Mouse (Mus musculus) cerebellum, postnatal 4 days (tissue): ENCODE results near the gene Enah.

Experiments
- DNase-seq, 2 experiments: peaks; one replicate each; pipeline ENCODE4 v3.0.0; 2022; ENCODE audit warnings: low spot score in 2 of 2, mixed read lengths in 1 of 2

The Enah gene

GRCm38 (mm10) chr1:181963827-181964226 lies 56.0 kb downstream of the Enah start:
- DNase-seq: no peak

GRCm38 (mm10) chr1:181963351-181963750 lies 56.4 kb downstream of the Enah start:
- DNase-seq: no peak

GRCm38 (mm10) chr1:181960383-181960782 lies 59.4 kb downstream of the Enah start:
- DNase-seq: no peak

- no peak for DNase-seq
Measured at GRCm38 (mm10) chr1:181958392-181958791, 61.4 kb downstream of the Enah start.

GRCm38 (mm10) chr1:181957736-181958135 lies 62.1 kb downstream of the Enah start:
- DNase-seq: no peak

- DNase-seq: no peak
Measured at GRCm38 (mm10) chr1:181953547-181953946, 66.2 kb downstream of the Enah start.

GRCm38 (mm10) chr1:181951266-181951665 lies 68.5 kb downstream of the Enah start:
- DNase-seq: no peak

GRCm38 (mm10) chr1:181950721-181951120 lies 69.1 kb downstream of the Enah start:
- DNase-seq: no peak

- DNase-seq: no peak
Measured at GRCm38 (mm10) chr1:181948191-181948590, 71.6 kb downstream of the Enah start.

- no peak for DNase-seq
Measured at GRCm38 (mm10) chr1:181937064-181937463, 82.7 kb downstream of the Enah start.

- no peak for DNase-seq
Measured at GRCm38 (mm10) chr1:181928388-181928787, 91.4 kb downstream of the Enah start.

GRCm38 (mm10) chr1:181923384-181923783 lies 96.4 kb downstream of the Enah start:
- DNase-seq: no peak

- peak in 1 of 2 experiments; percentile 3 for DNase-seq
Measured at GRCm38 (mm10) chr1:181921580-181922494, 98.0 kb downstream of the Enah start.

- no peak for DNase-seq
Measured at GRCm38 (mm10) chr1:181911841-181912240, 107.9 kb downstream of the Enah start.

- no peak for DNase-seq
Measured at GRCm38 (mm10) chr1:181901706-181902373, 118.0 kb downstream of the Enah start.

GRCm38 (mm10) chr1:181900846-181901245 lies 118.9 kb downstream of the Enah start:
- no peak for DNase-seq

GRCm38 (mm10) chr1:181898961-181899360 lies 120.8 kb downstream of the Enah start:
- DNase-seq: no peak

- no peak for DNase-seq
Measured at GRCm38 (mm10) chr1:181896991-181897390, 122.8 kb downstream of the Enah start.

GRCm38 (mm10) chr1:181893721-181894120 lies 126.1 kb downstream of the Enah start:
- DNase-seq: no peak

GRCm38 (mm10) chr1:181889670-181890069 lies 130.1 kb downstream of the Enah start:
- DNase-seq: no peak

GRCm38 (mm10) chr1:181888801-181889200 lies 131.0 kb downstream of the Enah start:
- peak; percentile 87 to 97 for DNase-seq

- DNase-seq: peak in 1 of 2 experiments; percentile 72
Measured at GRCm38 (mm10) chr1:181881532-181881931, 138.3 kb downstream of the Enah start.
